Mouse (Mus musculus) left cerebral cortex, postnatal 4 days (tissue): ENCODE data around the gene Tceal6. TPM values are rescaled to one million over a fixed set of nuclear protein-coding genes. Genes with fewer than 3 reads are reported as not detected.
"Not testable (repeated sequence)": the region's sequence is repeated elsewhere in the genome, so short reads cannot be mapped to it uniquely, and the experiment has no call there.

Experiments used
- DNase-seq: peaks from one replicate; pipeline ENCODE4 v3.0.0-alpha.2; 2022
- intact Hi-C: fragments of 180-260 bp; cut with DNase I; formaldehyde crosslinking; loops from one replicate; pipeline ENCODE4 v1.15.1; 2025
- total RNA-seq, 2 experiments: library from RNA; stranded (reverse); gene quantifications; 2 replicates each; pipeline ENCODE4 v1.2.3; 2021

Tceal6 gene
- 10 to 100 TPM; 42.9 to 56.5 TPM for total RNA-seq

GRCm38 (mm10) chrX:135210436-135211221 lies at the start of gene Tceal6:
Gene Tceal6, minus strand, starts transcription at chrX:135210687.
- DNase-seq: peak; percentile 28
- intact Hi-C loops: no loop called here

GRCm38 (mm10) chrX:135209773-135210435 lies 583 bp downstream of the Tceal6 start:
- DNase-seq: peak; percentile 12
- intact Hi-C loops: not testable (repeated sequence)

- intact Hi-C loops, DNase-seq: not testable (repeated sequence)
Observed at GRCm38 (mm10) chrX:135189924-135190323, 20.6 kb downstream of the Tceal6 start.

GRCm38 (mm10) chrX:135188661-135189060 lies 21.8 kb downstream of the Tceal6 start:
- intact Hi-C loops, DNase-seq: not testable (repeated sequence)

GRCm38 (mm10) chrX:135177532-135177931 lies 33.0 kb downstream of the Tceal6 start, which contains the start of gene Gm15023:
Gene Gm15023, minus strand, starts transcription at chrX:135177632.
- intact Hi-C loops, DNase-seq: not testable (repeated sequence)

Other genes starting within 250 kb of the Tceal6 start
- under 1 TPM; 0.14 to 0.20 TPM for gene Nxf2, start 245.9 kb downstream of the Tceal6 start, total RNA-seq
- 1 to 10 TPM; 7.4 to 8.4 TPM for gene Zmat1, start 201.5 kb downstream of the Tceal6 start, total RNA-seq
- gene Gm15023, start 33.1 kb downstream of the Tceal6 start, total RNA-seq: not detected
- gene Pramel3, start 91.6 kb upstream of the Tceal6 start, total RNA-seq: not detected
- not detected for gene Gm5128, start 162.6 kb upstream of the Tceal6 start, total RNA-seq
- gene Gm7903, start 223.1 kb upstream of the Tceal6 start, total RNA-seq: not detected